Mouse (Mus musculus): ENCODE data around the gene Gnat2.
A peak's percentile ranks its signal among the peaks of the same experiment; 100 is the strongest.

Gnat2 gene

GRCm38 (mm10) chr3:108092536-108093115, at the start of gene Gnat2:
Gnat2 (plus strand) TSS chr3:108092789.
- DNase-seq (ENCODE audit: low spot score in 2 of 2), result no peak

- DNase-seq (ENCODE audit: low spot score in 2 of 2), result peak; percentile 88 to 91
Observed at GRCm38 (mm10) chr3:108044394-108045140, 48.0 kb upstream of the Gnat2 start, which contains the start of gene Gstm4. Gstm4 (minus strand) TSS chr3:108044894.

- DNase-seq (ENCODE audit: low spot score in 2 of 2), result no peak
Observed at GRCm38 (mm10) chr3:108046944-108047655, 45.5 kb upstream of the Gnat2 start.

GRCm38 (mm10) chr3:108048306-108048705, 44.3 kb upstream of the Gnat2 start:
- DNase-seq (ENCODE audit: low spot score in 2 of 2), result no peak

GRCm38 (mm10) chr3:108050493-108050892, 42.1 kb upstream of the Gnat2 start:
- no peak for DNase-seq (ENCODE audit: low spot score in 2 of 2)

- peak; percentile 24 to 48 for DNase-seq (ENCODE audit: low spot score in 2 of 2)
Observed at GRCm38 (mm10) chr3:108061420-108061819, 31.2 kb upstream of the Gnat2 start.

- DNase-seq (ENCODE audit: low spot score in 2 of 2), result no peak
Observed at GRCm38 (mm10) chr3:108062648-108063047, 29.9 kb upstream of the Gnat2 start.

- DNase-seq (ENCODE audit: low spot score in 2 of 2), result no peak
Observed at GRCm38 (mm10) chr3:108064672-108065071, 27.9 kb upstream of the Gnat2 start.

- no peak for DNase-seq (ENCODE audit: low spot score in 2 of 2)
Observed at GRCm38 (mm10) chr3:108065551-108065950, 27.0 kb upstream of the Gnat2 start.

GRCm38 (mm10) chr3:108067370-108067934, 25.1 kb upstream of the Gnat2 start:
- no peak for DNase-seq (ENCODE audit: low spot score in 2 of 2)

GRCm38 (mm10) chr3:108068826-108069225, 23.8 kb upstream of the Gnat2 start:
- no peak for DNase-seq (ENCODE audit: low spot score in 2 of 2)

- DNase-seq (ENCODE audit: low spot score in 2 of 2), result no peak
Observed at GRCm38 (mm10) chr3:108069231-108069870, 23.2 kb upstream of the Gnat2 start.

GRCm38 (mm10) chr3:108070295-108071293, 22.0 kb upstream of the Gnat2 start:
- DNase-seq (ENCODE audit: low spot score in 2 of 2), result peak; percentile 53 to 63

GRCm38 (mm10) chr3:108072983-108073569, 19.5 kb upstream of the Gnat2 start:
- DNase-seq (ENCODE audit: low spot score in 2 of 2), result no peak

GRCm38 (mm10) chr3:108076836-108077235, 15.8 kb upstream of the Gnat2 start:
- no peak for DNase-seq (ENCODE audit: low spot score in 2 of 2)

GRCm38 (mm10) chr3:108081681-108082080, 10.9 kb upstream of the Gnat2 start:
- no peak for DNase-seq (ENCODE audit: low spot score in 2 of 2)

- DNase-seq (ENCODE audit: low spot score in 2 of 2), result no peak
Observed at GRCm38 (mm10) chr3:108082251-108082875, 10.2 kb upstream of the Gnat2 start.

GRCm38 (mm10) chr3:108083161-108083560, 9.4 kb upstream of the Gnat2 start:
- no peak for DNase-seq (ENCODE audit: low spot score in 2 of 2)

- no peak for DNase-seq (ENCODE audit: low spot score in 2 of 2)
Observed at GRCm38 (mm10) chr3:108083904-108084407, 8.6 kb upstream of the Gnat2 start.
